Mouse (Mus musculus): Measurements from ENCODE around the gene Syngr2. TPM values are rescaled to one million over a fixed set of nuclear protein-coding genes. Genes with fewer than 3 reads are reported as not detected.

Syngr2 gene
- polyA plus RNA-seq, 1 experiment: 89.2 TPM

DNA sequence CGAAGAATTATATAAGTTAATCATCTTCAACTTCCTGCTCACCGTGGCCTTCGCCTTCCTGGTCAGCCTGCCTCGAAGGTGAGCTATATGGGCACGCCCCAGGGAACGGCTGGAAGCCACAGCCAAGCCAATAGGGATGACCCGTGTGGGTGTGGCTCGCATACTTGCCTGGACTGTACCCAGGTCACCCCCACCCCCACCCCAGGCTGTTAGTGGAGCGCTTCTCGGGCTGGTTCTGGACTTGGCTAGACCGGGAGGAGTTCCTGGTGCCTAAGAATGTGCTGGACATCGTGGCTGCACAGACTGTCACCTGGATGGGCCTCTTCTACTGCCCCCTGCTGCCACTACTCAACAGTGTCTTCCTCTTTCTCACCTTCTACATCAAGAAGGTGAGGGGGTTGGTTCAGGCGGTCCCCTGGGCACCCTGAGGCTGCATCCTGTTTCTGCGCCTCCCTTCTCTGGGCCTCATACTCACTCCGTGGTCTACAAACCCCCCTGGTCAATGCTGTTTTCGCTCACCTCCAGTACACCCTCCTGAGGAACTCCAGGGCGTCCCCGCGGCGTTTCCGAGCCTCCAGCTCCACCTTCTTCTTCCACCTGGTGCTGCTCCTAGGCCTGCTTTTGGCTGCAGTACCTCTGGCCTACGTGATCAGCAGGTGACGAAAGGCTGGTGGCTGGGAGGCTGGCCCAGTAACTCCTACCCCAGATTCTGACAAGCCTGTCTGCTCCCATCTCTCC, 18.6 kb upstream of the Syngr2 start:
- TF ChIP-seq FLI1 (IDR thresholded peaks at IDR 0.05; ENCODE audit: low read length) (no peak), GATA1 (IDR thresholded peaks at IDR 0.05; ENCODE audit: borderline replicate concordance, low read length) (no peak)
- H3K4me3 ChIP-seq (replicated peaks): peak overlapping the region; percentile 72

GRCm38 (mm10) chr11:117791441-117791761, 18.1 kb upstream of the Syngr2 start:
- Histone ChIP-seq H3K36me3 (replicated peaks; ENCODE audit: low read length) (peaks cover 64% of the 10 kb centered on the region), H3K27me3 (replicated peaks) (no peaks in the 10 kb centered on the region), H3K4me3 (replicated peaks) (no peak overlapping the region), H3K4me1 (peaks cover 42% of the 10 kb centered on the region), H3K9me3 (no peaks in the 10 kb centered on the region)
- TF ChIP-seq FLI1 (IDR thresholded peaks at IDR 0.05; ENCODE audit: low read length): no peak
- no peak for TF ChIP-seq GATA1 (IDR thresholded peaks at IDR 0.05; ENCODE audit: borderline replicate concordance, low read length)

More for the DNA sequence above, 18.6 kb upstream of the Syngr2 start:
- peaks cover 41% of the 10 kb centered on the region for H3K4me1 ChIP-seq
- H3K36me3 ChIP-seq (replicated peaks; ENCODE audit: low read length): peaks cover 68% of the 10 kb centered on the region
- H3K9me3 ChIP-seq: no peaks in the 10 kb centered on the region
- no peaks in the 10 kb centered on the region for H3K27me3 ChIP-seq (replicated peaks)

DNA sequence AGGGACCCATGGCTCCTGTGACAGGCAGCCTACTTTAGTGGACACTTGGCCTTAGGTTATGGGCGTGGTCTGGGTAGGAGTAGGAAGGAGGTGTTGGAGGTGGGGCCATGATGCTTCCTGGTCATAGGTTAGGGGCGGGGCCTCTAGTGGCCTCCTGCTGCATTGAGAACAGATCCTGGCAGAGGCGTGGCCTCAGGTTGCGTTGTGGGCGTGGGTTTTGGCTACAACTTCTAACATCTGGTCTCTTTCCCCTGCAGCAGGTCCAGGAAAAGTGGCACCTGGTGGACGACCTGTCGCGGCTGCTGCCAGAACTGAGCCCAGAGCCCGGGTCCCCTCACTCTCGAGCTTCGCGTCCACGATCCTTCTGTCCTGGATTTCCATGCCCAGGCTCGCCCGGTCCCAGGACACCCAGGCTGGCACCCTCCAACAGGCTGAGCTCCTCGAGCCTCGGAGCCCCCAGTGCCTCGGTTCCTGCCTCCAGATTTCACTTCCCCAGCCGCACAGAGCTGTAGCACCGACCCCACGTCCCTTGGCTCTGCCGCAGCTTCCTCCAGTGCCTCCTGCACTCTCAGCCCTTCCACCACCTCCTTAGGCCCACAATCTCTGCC, 17.1 kb upstream of the Syngr2 start:
- H3K9me3 ChIP-seq: no peaks in the 10 kb centered on the region
- H3K36me3 ChIP-seq (replicated peaks; ENCODE audit: low read length): peaks cover 54% of the 10 kb centered on the region
- peaks cover 50% of the 10 kb centered on the region for H3K4me1 ChIP-seq
- no peak for TF ChIP-seq GATA1 (IDR thresholded peaks at IDR 0.05; ENCODE audit: borderline replicate concordance, low read length)
- H3K4me3 ChIP-seq (replicated peaks): peak overlapping the region; percentile 65
- no peaks in the 10 kb centered on the region for H3K27me3 ChIP-seq (replicated peaks)

- H3K4me3 ChIP-seq (replicated peaks): no peak overlapping the region
- H3K36me3 ChIP-seq (replicated peaks; ENCODE audit: low read length): peaks cover 38% of the 10 kb centered on the region
- no peak for TF ChIP-seq FLI1 (IDR thresholded peaks at IDR 0.05; ENCODE audit: low read length)
- TF ChIP-seq GATA1 (IDR thresholded peaks at IDR 0.05; ENCODE audit: borderline replicate concordance, low read length): no peak
- H3K4me1 ChIP-seq: peaks cover 67% of the 10 kb centered on the region
- H3K27me3 ChIP-seq (replicated peaks): no peaks in the 10 kb centered on the region
- H3K9me3 ChIP-seq: no peaks in the 10 kb centered on the region
These were observed 15.4 kb upstream of the Syngr2 start for GRCm38 (mm10) chr11:117794035-117794551.

DNA sequence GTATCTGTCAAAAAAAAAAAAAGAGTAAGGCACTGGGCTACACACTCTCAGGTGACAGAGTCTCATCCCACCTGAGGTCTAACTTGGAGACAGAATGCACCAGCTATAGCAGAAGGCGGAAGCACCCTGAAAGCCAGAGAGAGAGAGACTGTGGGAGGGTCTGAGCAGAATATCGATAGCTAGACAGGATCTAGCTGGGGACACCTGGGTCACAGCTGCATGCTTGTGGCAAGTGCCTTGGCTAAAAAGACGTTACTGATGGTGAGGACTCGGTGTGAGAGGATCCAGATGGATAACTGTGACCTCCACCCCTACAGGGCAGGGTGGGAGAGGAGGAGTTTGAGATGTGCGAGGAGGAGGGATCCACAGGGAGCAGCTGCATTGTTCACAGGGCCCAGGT, 12.5 kb upstream of the Syngr2 start:
- no peak for TF ChIP-seq GATA1 (IDR thresholded peaks at IDR 0.05; ENCODE audit: borderline replicate concordance, low read length)
- no peak for TF ChIP-seq FLI1 (IDR thresholded peaks at IDR 0.05; ENCODE audit: low read length)
- Histone ChIP-seq H3K27me3 (replicated peaks) (no peaks in the 10 kb centered on the region), H3K36me3 (replicated peaks; ENCODE audit: low read length) (peaks cover 13% of the 10 kb centered on the region), H3K4me1 (peaks cover 62% of the 10 kb centered on the region), H3K9me3 (no peaks in the 10 kb centered on the region), H3K4me3 (replicated peaks) (no peak overlapping the region)

DNA sequence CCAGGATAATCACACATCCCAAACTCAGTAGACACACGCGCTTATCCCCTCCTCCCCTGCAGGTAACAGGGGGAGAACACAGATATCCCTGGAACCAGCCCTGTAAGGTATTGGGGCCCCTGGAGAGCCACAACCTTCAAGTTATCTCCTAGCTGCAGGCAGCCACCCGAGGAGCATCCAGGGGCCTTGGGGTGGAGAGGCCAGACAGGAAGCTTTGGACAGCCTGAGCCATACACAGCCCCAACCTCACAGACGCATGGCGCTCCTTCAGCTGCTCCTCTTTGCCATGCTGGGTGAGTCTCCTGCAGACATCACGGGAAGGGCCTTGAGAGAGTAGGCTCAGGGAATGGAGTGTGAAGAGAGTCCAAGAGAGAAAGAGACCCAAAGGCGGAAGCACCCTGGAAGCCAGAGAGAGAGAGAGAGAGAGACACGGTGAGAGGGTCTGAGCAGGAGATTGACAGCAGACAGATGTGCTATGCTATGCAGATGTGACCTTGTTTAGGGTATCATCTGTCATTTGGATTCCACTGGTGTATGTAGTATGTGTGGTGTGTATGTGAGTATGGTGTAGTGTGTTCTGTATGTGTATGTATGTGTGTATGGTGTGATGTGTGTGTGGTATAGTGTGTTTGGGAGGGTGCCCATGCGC, 11.8 kb upstream of the Syngr2 start, which contains the start of gene 6030468B19Rik:
Gene 6030468B19Rik, plus strand, starts transcription at position 150 of the 649 bp plus-strand sequence.
- Histone ChIP-seq H3K9me3 (no peaks in the 10 kb centered on the region), H3K27me3 (replicated peaks) (no peaks in the 10 kb centered on the region), H3K36me3 (replicated peaks; ENCODE audit: low read length) (peaks cover 6% of the 10 kb centered on the region), H3K4me3 (replicated peaks) (peak within 1 kb of the TSS; percentile 85), H3K4me1 (peaks cover 55% of the 10 kb centered on the region)
- TF ChIP-seq FLI1 (IDR thresholded peaks at IDR 0.05; ENCODE audit: low read length) (no peak), GATA1 (IDR thresholded peaks at IDR 0.05; ENCODE audit: borderline replicate concordance, low read length) (no peak)

- peaks cover 58% of the 10 kb centered on the region for H3K4me1 ChIP-seq
- H3K4me3 ChIP-seq (replicated peaks): peak overlapping the region; percentile 85
- no peak for TF ChIP-seq FLI1 (IDR thresholded peaks at IDR 0.05; ENCODE audit: low read length)
- no peak for TF ChIP-seq GATA1 (IDR thresholded peaks at IDR 0.05; ENCODE audit: borderline replicate concordance, low read length)
- H3K27me3 ChIP-seq (replicated peaks): no peaks in the 10 kb centered on the region
- no peaks in the 10 kb centered on the region for H3K9me3 ChIP-seq
- peaks cover 7% of the 10 kb centered on the region for H3K36me3 ChIP-seq (replicated peaks; ENCODE audit: low read length)
These were observed 11.3 kb upstream of the Syngr2 start for GRCm38 (mm10) chr11:117798160-117798541.

DNA sequence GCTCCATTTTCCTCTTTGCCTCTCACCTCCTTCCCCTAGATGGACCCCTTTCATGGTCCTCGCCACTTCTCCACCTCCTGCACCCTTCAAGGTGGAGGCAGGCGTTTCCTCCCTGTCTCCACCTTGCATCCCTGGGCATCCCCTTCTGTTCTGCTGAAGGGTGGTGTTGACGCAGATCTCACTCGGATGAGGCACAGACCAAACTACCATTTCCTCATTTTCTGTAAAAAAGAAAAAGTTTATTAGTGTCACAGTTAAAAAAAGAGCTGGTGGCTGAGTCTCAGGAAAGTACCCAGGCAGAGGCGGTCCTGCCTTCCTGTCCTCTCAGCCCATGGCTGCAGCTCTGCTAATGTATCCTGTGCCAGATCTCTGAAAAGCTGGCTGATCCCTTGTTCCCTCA, 10.3 kb upstream of the Syngr2 start:
- Histone ChIP-seq H3K4me1 (peaks cover 59% of the 10 kb centered on the region), H3K9me3 (no peaks in the 10 kb centered on the region), H3K27me3 (replicated peaks) (no peaks in the 10 kb centered on the region), H3K4me3 (replicated peaks) (peak overlapping the region; percentile 81), H3K36me3 (replicated peaks; ENCODE audit: low read length) (peaks cover 7% of the 10 kb centered on the region)
- TF ChIP-seq GATA1 (IDR thresholded peaks at IDR 0.05; ENCODE audit: borderline replicate concordance, low read length) (no peak), FLI1 (IDR thresholded peaks at IDR 0.05; ENCODE audit: low read length) (no peak)

DNA sequence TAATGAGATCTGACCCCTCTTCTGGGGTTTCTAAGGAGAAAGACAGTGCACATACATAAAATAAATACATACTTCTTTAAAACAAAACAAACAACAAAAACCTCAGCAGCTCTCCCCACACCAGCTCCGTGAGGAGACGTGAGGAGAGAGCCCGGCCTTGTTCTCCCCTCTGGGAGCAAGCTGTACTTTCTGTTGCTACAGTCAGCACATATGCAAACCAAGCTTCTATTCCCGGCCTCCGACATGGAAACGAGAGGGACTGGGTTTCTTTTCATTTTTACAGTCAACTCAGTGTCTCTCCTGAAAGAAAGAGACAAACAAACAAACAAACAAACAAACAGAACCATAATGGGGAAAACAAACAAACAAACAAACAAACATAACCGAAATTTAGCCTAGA, 9.4 kb upstream of the Syngr2 start:
- Histone ChIP-seq H3K36me3 (replicated peaks; ENCODE audit: low read length) (peaks cover 7% of the 10 kb centered on the region), H3K4me3 (replicated peaks) (no peak overlapping the region), H3K27me3 (replicated peaks) (no peaks in the 10 kb centered on the region), H3K4me1 (peaks cover 59% of the 10 kb centered on the region), H3K9me3 (no peaks in the 10 kb centered on the region)
- no peak for TF ChIP-seq GATA1 (IDR thresholded peaks at IDR 0.05; ENCODE audit: borderline replicate concordance, low read length)
- no peak for TF ChIP-seq FLI1 (IDR thresholded peaks at IDR 0.05; ENCODE audit: low read length)

DNA sequence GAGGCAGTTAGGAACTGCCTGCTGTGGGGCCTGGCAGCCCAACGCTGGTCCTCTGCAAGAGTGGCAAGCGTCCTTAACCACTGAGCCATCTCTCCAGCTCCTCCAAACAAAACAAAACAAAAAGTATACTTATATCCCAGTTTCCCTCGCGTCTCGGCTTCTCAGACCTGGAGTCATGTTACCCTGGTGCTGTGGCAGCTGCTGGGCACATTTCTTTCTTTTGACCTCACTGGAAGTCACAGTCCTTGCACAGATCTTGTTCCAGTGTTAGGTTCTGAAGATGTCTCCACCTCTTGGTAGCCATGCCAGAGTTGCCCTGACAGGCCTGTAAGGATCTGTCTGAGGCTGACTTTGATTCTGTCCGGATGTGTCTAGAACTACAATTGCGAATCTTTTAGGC, 7.8 kb upstream of the Syngr2 start:
- H3K4me3 ChIP-seq (replicated peaks): no peak overlapping the region
- H3K9me3 ChIP-seq: no peaks in the 10 kb centered on the region
- peaks cover 2% of the 10 kb centered on the region for H3K27me3 ChIP-seq (replicated peaks)
- TF ChIP-seq GATA1 (IDR thresholded peaks at IDR 0.05; ENCODE audit: borderline replicate concordance, low read length) (no peak), FLI1 (IDR thresholded peaks at IDR 0.05; ENCODE audit: low read length) (no peak)
- H3K4me1 ChIP-seq: peaks cover 49% of the 10 kb centered on the region
- H3K36me3 ChIP-seq (replicated peaks; ENCODE audit: low read length): peaks cover 17% of the 10 kb centered on the region
